Mouse (Mus musculus) right cerebral cortex, postnatal 36 days (tissue): ENCODE results near the gene Gm10198.

Experiments used
- DNase-seq, 2 experiments: peaks; one replicate each; pipeline ENCODE4 v3.0.0; 2022; ENCODE audit warnings: low spot score in 2 of 2, mixed read lengths in 1 of 2

Gene Gm10198

DNA sequence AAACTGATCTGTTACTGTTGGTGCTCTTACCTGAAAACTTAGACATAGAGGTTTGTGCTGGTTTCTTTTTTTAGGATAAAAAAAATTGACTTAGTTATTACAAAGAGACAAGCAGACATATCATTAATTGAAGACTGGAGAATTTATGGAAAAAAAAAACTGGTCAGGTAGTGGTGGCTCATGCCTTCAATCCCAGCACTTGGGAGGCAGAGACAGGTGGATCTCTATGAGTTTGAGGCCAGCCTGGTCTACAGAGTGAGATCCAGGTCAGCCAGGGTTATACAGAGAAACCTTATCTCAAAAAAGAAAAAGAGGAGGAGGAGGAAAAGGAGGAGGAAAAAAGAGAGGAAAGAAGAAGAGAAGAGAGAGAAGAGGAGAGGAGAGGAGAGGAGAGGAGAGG lies at the start of gene Gm10198:
Gene Gm10198 (plus strand): TSS at position 301 of the 400 bp plus-strand sequence.
- DNase-seq = no peak

- DNase-seq = no peak
Measured at GRCm38 (mm10) chr13:111545286-111545685, 47.3 kb upstream of the Gm10198 start.

DNA sequence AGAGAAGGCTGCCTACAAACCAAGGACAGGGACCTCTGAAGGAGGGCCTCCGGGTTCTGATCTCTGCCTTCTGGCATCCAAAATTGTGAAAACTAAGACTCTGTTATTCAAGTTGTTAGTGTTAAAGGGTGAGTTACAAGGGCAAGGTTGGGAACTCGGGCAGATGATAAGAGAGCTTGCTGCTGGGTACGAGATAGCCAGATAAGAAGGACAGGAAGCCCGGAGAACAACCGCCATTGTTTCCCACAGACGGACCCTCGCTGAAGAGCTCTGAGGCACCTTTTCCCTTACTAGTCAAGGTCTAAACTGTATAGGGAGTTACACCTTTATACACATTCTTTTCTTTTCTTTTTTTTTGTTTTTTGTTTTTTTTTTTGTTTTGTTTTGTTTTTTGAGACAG lies 39.8 kb upstream of the Gm10198 start:
- DNase-seq = no peak

DNA sequence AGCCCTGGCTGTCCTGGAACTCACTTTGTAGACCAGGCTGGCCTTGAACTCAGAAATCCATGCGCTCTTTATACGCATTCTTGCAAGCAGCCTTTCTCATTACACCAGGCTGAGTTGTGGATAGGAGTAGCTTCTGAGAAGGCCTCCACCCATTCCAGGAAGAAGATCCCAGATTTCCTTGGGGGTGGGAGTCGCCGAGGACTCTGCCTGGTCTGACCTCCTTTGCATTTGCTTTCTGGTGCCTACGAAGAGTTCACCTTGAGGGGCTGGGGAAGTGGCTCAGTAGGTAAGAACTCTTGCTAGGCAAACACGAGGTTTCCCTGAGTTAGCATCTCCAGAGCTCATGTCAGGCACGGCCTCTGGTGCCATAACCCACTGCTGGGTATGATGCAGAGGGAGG lies 39.4 kb upstream of the Gm10198 start:
- DNase-seq = no peak

DNA sequence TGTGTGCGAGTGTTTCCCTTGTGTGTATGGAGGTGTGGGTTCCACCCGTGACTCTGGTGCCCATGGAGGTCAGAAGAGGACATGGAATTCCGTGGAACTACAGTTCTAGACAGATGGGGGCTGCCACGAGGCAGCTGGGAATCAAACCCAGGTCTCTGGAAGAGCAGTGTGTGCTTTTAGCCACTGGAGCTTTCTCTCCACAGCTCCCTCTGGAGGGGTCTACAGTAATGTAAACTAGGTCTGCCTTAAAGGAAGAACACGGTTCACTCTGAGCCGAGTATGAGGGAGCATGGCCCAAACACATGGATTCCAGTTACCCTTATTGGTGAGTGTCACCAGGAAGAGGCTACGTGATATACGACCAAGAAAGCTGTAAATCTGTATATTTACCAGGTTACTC lies 38.6 kb upstream of the Gm10198 start:
- DNase-seq = no peak

- no peak for DNase-seq
Measured at GRCm38 (mm10) chr13:111555333-111555732, 37.3 kb upstream of the Gm10198 start.

GRCm38 (mm10) chr13:111556375-111556774 lies 36.2 kb upstream of the Gm10198 start:
- no peak for DNase-seq

DNA sequence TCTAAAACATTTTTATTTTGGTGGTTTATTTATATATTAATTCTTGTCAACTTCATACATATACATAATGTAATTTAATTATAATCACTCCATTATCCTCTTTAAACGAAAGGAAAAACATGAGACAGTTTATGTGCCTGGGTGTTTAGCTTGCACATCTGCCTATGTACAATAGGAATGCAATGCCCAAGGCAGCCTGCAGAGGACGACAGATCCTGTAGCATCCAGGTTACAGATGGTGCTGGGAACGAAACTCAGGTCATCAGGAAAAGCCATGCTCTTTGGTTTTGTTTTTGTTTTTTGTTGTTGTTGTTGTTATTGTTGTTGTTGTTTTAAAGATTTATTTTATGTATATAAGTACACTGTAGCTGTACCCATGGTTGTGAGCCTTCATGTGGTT lies 32.4 kb upstream of the Gm10198 start:
- no peak for DNase-seq

DNA sequence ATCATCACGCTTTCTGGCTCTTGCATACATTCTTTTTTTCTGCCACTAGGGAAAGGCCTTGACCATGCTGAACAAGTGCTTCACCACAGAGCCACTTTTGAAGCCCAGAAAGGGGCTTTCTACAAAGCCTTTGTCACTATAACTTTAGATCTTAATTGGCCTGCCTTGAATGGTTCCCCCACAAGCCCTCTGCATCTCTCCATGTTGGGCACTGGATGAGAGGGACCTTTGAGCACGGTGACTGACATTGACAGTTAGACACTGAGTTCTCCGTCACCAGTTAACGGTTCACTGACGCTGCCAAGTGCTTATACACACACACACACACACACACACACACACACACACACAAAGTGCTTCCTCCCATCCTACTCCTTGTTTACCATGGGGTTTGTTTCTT lies 30.0 kb upstream of the Gm10198 start:
- DNase-seq = no peak

DNA sequence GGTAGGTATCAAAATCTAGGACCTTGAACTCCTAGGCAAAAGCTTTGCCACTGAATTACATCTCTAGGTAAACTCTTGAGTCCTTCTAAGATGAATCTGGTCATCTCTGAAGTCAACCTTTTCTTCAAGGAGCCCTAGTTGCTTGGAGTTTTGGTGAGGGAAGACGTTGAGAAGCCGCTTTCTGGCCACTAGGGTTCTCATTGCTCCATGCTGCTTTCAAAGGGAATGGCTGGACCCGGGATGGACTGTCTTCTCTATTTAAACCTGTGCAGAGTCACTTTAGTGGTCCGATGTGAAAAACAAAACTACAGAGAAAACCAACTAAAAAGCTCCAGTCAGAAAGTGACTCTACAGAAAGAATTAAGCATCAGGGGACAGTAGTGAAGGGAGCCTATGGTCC lies 18.4 kb upstream of the Gm10198 start:
- no peak for DNase-seq

DNA sequence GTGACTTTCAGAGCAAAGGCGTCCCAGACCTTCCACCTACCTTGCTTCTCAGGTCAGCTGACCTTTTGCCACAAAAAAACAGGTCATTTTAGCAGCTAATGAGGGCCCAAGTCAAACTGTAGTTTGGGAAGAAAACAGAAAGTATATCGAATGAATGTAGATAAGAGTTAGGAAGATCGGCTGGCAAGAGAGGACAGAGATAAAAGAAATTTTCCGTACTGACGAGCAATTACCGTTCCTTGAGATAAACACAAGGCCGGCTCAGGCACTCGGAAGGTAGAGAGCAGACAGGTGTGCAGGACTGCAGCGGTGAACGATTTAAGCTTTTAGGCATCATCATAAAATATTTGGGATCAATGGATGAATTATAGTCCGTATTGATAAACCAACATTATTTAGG lies 15.4 kb upstream of the Gm10198 start:
- DNase-seq = no peak

GRCm38 (mm10) chr13:111580054-111580453 lies 12.5 kb upstream of the Gm10198 start:
- DNase-seq = no peak

DNA sequence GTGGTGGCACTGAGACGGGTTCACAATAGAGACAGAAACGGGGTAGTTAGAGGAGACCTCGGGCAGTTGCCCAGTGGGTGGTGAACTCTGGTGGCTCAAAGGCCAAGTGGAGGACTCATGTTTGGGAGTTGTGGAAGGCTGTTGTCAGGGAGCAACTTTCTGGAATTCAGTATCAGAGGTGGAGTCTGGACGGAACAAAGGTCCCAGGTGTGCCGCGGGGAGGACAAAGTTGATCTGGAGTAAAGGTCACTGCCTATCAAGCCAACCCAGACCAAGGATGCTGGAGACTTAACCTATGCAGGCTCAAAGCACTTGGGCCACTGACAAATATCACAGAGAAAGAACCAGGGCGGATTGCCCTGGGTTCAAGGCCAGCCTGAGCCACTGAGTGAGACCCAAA lies 5.5 kb downstream of the Gm10198 start:
- no peak for DNase-seq

DNA sequence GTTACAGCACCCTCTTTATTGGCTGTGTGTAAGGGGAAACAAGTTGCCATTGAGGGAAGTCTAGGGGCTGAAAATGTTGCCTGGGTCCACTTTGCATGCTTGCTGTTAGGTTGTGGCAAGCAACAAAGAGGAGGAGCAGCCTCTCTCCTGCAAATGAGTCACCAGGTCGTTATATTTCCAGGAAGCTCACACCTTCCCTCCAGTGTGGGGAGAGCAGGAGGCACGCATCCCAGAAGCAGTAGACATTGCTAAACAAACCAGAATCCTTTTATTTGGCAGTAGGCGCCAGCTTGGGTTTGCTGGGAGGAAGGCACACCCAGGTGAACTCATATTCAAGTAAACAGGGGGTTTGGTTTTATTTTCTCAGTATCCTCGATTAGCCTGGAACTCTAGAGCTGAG lies 8.8 kb downstream of the Gm10198 start:
- no peak for DNase-seq

DNA sequence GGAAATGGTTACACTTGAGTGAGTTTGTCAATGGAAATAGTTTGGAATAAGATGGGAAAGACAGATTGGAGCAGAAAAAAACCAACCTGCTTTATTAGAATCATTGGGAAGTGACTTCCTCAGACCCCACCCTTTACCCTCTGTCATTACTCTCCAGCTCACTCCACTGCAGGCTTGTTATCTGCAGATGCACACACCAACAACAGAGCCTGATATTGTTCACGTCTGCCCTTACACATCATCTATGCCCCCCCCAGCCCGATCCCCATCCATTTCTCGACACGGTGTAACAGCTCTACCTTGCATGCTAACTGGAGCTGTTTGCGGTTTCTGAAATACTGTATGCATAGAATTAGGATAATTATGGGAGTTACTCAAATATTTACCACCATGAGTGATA lies 12.2 kb downstream of the Gm10198 start:
- DNase-seq = no peak

GRCm38 (mm10) chr13:111616168-111617125 lies 23.9 kb downstream of the Gm10198 start:
- no peak for DNase-seq

GRCm38 (mm10) chr13:111620433-111620832 lies 27.8 kb downstream of the Gm10198 start:
- DNase-seq = no peak

- no peak for DNase-seq
Measured at GRCm38 (mm10) chr13:111622425-111622824, 29.8 kb downstream of the Gm10198 start.

DNA sequence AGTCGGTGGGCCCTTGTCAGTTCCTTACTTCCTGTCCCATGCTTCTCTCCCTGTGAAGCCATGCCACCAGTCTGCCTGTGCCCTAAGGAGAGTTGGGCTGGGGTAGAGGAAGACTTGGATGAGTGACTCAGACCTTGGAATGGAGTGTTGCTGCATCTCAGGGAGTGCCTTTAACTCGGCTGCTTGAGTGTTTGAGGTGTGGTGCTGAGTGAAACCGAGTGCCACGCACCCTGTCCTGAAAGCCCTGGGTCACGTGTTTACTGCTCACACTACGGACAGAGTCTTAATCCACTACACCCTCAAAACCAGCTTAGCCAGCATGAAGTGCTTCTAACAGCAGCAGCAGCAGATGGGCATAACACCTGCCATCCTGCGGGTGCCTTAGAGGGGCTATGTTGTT lies 30.5 kb downstream of the Gm10198 start:
- DNase-seq = no peak

DNA sequence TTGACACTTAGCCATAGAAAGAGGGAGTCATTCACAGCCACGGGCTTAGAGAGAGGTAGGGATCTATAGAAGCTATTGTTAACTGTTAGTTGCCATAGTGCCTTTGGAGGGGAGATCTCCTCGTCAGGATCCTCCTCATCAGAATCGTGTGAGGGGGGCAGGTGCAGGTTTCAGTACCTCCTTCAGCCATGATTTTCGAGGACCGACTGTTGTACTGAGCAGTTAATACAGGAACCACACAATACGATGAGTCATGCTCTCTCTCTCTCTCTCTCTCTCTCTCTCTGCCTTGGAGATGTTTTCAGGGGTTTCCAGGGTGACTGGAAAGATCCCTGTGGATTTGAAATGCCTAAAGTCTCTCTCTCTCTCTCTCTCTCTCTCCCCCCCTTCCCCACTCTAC lies 31.5 kb downstream of the Gm10198 start:
- no peak for DNase-seq

- DNase-seq = no peak
Measured at GRCm38 (mm10) chr13:111634163-111635160, 41.9 kb downstream of the Gm10198 start.

- DNase-seq = no peak
Measured at GRCm38 (mm10) chr13:111640319-111640718, 47.7 kb downstream of the Gm10198 start.
